Mouse (Mus musculus): ENCODE data around the gene Rpap3. TPM values are rescaled to one million over a fixed set of nuclear protein-coding genes. Genes with fewer than 3 reads are reported as not detected.

The Rpap3 gene
- polyA plus RNA-seq, 1 experiment: 16.4 TPM

DNA sequence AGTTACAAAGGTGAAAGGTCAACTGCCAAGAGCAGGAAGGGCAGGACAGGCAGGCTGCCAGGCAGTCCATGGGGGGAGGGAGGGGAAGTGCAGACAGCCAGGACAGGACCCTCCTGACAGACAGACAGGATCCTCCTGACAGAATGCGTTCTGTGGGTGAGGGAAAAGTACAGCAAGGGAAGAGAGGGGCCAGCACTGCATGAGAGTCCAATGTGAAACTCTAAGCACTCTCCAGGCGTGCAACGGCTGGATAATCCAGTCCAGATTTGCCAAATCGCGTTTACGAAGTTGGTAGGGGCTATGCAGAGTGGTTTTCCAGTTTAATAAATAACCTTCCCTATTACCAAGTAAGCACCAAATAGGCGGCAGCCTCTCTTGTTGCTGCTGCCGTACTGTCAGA lies 23.6 kb downstream of the Rpap3 start:
- Histone ChIP-seq H3K79me3 (ENCODE audit: low read depth) (no peaks in the 10 kb centered on the region), H3ac (ENCODE audit: control insufficient read depth, insufficient read length, low read depth) (no peak overlapping the region), H3K27me3 (ENCODE audit: control insufficient read depth, insufficient read depth, insufficient read length) (no peaks in the 10 kb centered on the region), H3K79me2 (ENCODE audit: control insufficient read depth, insufficient read depth) (no peaks in the 10 kb centered on the region), H3K4me3 (ENCODE audit: insufficient read depth, poor library complexity, severe bottlenecking) (no peak overlapping the region), H3K36me3 (ENCODE audit: control insufficient read depth, insufficient read depth) (peaks cover 97% of the 10 kb centered on the region)
- TF ChIP-seq MAX (IDR thresholded peaks at IDR 0.05) (no peak), FOSL1 (IDR thresholded peaks at IDR 0.05; ENCODE audit: insufficient read depth, low read length, poor library complexity, severe bottlenecking) (no peak), MYOG (IDR thresholded peaks at IDR 0.05; ENCODE audit: control insufficient read depth, extremely low read depth, insufficient read length) (no peak), MYOD1 (IDR thresholded peaks at IDR 0.05; ENCODE audit: control insufficient read depth, insufficient read length, low read depth) (no peak), USF1 (IDR thresholded peaks at IDR 0.05; ENCODE audit: low read depth) (no peak), CEBPB (IDR thresholded peaks at IDR 0.05; ENCODE audit: low read depth) (no peak), CTCF (IDR thresholded peaks at IDR 0.05; ENCODE audit: control insufficient read depth, insufficient read depth, insufficient read length) (no peak)

- no peak overlapping the region for H3K4me3 ChIP-seq (ENCODE audit: insufficient read depth, poor library complexity, severe bottlenecking)
- no peak overlapping the region for H3ac ChIP-seq (ENCODE audit: control insufficient read depth, insufficient read length, low read depth)
- H3K79me3 ChIP-seq (ENCODE audit: low read depth): no peaks in the 10 kb centered on the region
- no peaks in the 10 kb centered on the region for H3K27me3 ChIP-seq (ENCODE audit: control insufficient read depth, insufficient read depth, insufficient read length)
- peaks cover 97% of the 10 kb centered on the region for H3K36me3 ChIP-seq (ENCODE audit: control insufficient read depth, insufficient read depth)
- TF ChIP-seq FOSL1 (IDR thresholded peaks at IDR 0.05; ENCODE audit: insufficient read depth, low read length, poor library complexity, severe bottlenecking) (no peak), MYOD1 (IDR thresholded peaks at IDR 0.05; ENCODE audit: control insufficient read depth, insufficient read length, low read depth) (no peak), USF1 (IDR thresholded peaks at IDR 0.05; ENCODE audit: low read depth) (no peak), MYOG (IDR thresholded peaks at IDR 0.05; ENCODE audit: control insufficient read depth, extremely low read depth, insufficient read length) (no peak), CTCF (IDR thresholded peaks at IDR 0.05; ENCODE audit: control insufficient read depth, insufficient read depth, insufficient read length) (no peak)
- H3K79me2 ChIP-seq (ENCODE audit: control insufficient read depth, insufficient read depth): no peaks in the 10 kb centered on the region
Measured at GRCm38 (mm10) chr15:97679991-97680681, 25.5 kb downstream of the Rpap3 start.

- TF ChIP-seq MYOD1 (IDR thresholded peaks at IDR 0.05; ENCODE audit: control insufficient read depth, insufficient read length, low read depth) (no peak), FOSL1 (IDR thresholded peaks at IDR 0.05; ENCODE audit: insufficient read depth, low read length, poor library complexity, severe bottlenecking) (no peak), CTCF (IDR thresholded peaks at IDR 0.05; ENCODE audit: control insufficient read depth, insufficient read depth, insufficient read length) (no peak), CEBPB (IDR thresholded peaks at IDR 0.05; ENCODE audit: low read depth) (no peak), MAX (IDR thresholded peaks at IDR 0.05) (no peak), USF1 (IDR thresholded peaks at IDR 0.05; ENCODE audit: low read depth) (no peak), MYOG (IDR thresholded peaks at IDR 0.05; ENCODE audit: control insufficient read depth, extremely low read depth, insufficient read length) (no peak)
- no peaks in the 10 kb centered on the region for H3K79me2 ChIP-seq (ENCODE audit: control insufficient read depth, insufficient read depth)
- peaks cover 99% of the 10 kb centered on the region for H3K36me3 ChIP-seq (ENCODE audit: control insufficient read depth, insufficient read depth)
Measured at GRCm38 (mm10) chr15:97677341-97677740, 28.3 kb downstream of the Rpap3 start.

GRCm38 (mm10) chr15:97675927-97676326 lies 29.7 kb downstream of the Rpap3 start:
- peaks cover 85% of the 10 kb centered on the region for H3K36me3 ChIP-seq (ENCODE audit: control insufficient read depth, insufficient read depth)
- TF ChIP-seq USF1 (IDR thresholded peaks at IDR 0.05; ENCODE audit: low read depth) (no peak), MYOG (IDR thresholded peaks at IDR 0.05; ENCODE audit: control insufficient read depth, extremely low read depth, insufficient read length) (no peak), CTCF (IDR thresholded peaks at IDR 0.05; ENCODE audit: control insufficient read depth, insufficient read depth, insufficient read length) (no peak), FOSL1 (IDR thresholded peaks at IDR 0.05; ENCODE audit: insufficient read depth, low read length, poor library complexity, severe bottlenecking) (no peak), MYOD1 (IDR thresholded peaks at IDR 0.05; ENCODE audit: control insufficient read depth, insufficient read length, low read depth) (no peak), CEBPB (IDR thresholded peaks at IDR 0.05; ENCODE audit: low read depth) (no peak), MAX (IDR thresholded peaks at IDR 0.05) (no peak)

More at GRCm38 (mm10) chr15:97677341-97677740, 28.3 kb downstream of the Rpap3 start:
- H3K79me3 ChIP-seq (ENCODE audit: low read depth): no peaks in the 10 kb centered on the region
- H3K27me3 ChIP-seq (ENCODE audit: control insufficient read depth, insufficient read depth, insufficient read length): no peaks in the 10 kb centered on the region
- no peak overlapping the region for H3ac ChIP-seq (ENCODE audit: control insufficient read depth, insufficient read length, low read depth)
- H3K4me3 ChIP-seq (ENCODE audit: insufficient read depth, poor library complexity, severe bottlenecking): no peak overlapping the region

GRCm38 (mm10) chr15:97674423-97674822 lies 31.2 kb downstream of the Rpap3 start:
- Histone ChIP-seq H3K27me3 (ENCODE audit: control insufficient read depth, insufficient read depth, insufficient read length) (no peaks in the 10 kb centered on the region), H3ac (ENCODE audit: control insufficient read depth, insufficient read length, low read depth) (no peak overlapping the region), H3K79me2 (ENCODE audit: control insufficient read depth, insufficient read depth) (no peaks in the 10 kb centered on the region), H3K4me3 (ENCODE audit: insufficient read depth, poor library complexity, severe bottlenecking) (no peak overlapping the region), H3K79me3 (ENCODE audit: low read depth) (no peaks in the 10 kb centered on the region), H3K36me3 (ENCODE audit: control insufficient read depth, insufficient read depth) (peaks cover 70% of the 10 kb centered on the region)
- TF ChIP-seq FOSL1 (IDR thresholded peaks at IDR 0.05; ENCODE audit: insufficient read depth, low read length, poor library complexity, severe bottlenecking) (no peak), MAX (IDR thresholded peaks at IDR 0.05) (no peak), USF1 (IDR thresholded peaks at IDR 0.05; ENCODE audit: low read depth) (no peak), CTCF (IDR thresholded peaks at IDR 0.05; ENCODE audit: control insufficient read depth, insufficient read depth, insufficient read length) (no peak), CEBPB (IDR thresholded peaks at IDR 0.05; ENCODE audit: low read depth) (no peak), MYOG (IDR thresholded peaks at IDR 0.05; ENCODE audit: control insufficient read depth, extremely low read depth, insufficient read length) (no peak), MYOD1 (IDR thresholded peaks at IDR 0.05; ENCODE audit: control insufficient read depth, insufficient read length, low read depth) (no peak)

More at GRCm38 (mm10) chr15:97675927-97676326, 29.7 kb downstream of the Rpap3 start:
- H3K79me2 ChIP-seq (ENCODE audit: control insufficient read depth, insufficient read depth): no peaks in the 10 kb centered on the region
- no peak overlapping the region for H3ac ChIP-seq (ENCODE audit: control insufficient read depth, insufficient read length, low read depth)
- H3K27me3 ChIP-seq (ENCODE audit: control insufficient read depth, insufficient read depth, insufficient read length): no peaks in the 10 kb centered on the region
- no peaks in the 10 kb centered on the region for H3K79me3 ChIP-seq (ENCODE audit: low read depth)
- no peak overlapping the region for H3K4me3 ChIP-seq (ENCODE audit: insufficient read depth, poor library complexity, severe bottlenecking)
